Mouse (Mus musculus) stomach, embryonic 14.5 days (tissue): ENCODE results near the gene Olfr1264. TPM values are rescaled to one million over a fixed set of nuclear protein-coding genes. Genes with fewer than 3 reads are reported as not detected.

Experiments used
- polyA plus RNA-seq: library from polyadenylated mRNA; unstranded; fragments of >200 nt; fragmentation: Nextera tagmentation; extraction: Ambion mirVana; gene quantifications from 2 replicates; pipeline ENCODE4 v1.2.1, GENCODE M21; 2014

Gene Olfr1264
- polyA plus RNA-seq, 1 experiment from 2014 or later = not detected

Other genes starting within 250 kb of the Olfr1264 start
- not detected in 2 replicates for gene Olfr1254, start 232.0 kb downstream of the Olfr1264 start, polyA plus RNA-seq
- not detected in 2 replicates for gene Olfr1255, start 213.5 kb downstream of the Olfr1264 start, polyA plus RNA-seq
- not detected in 2 replicates for gene Olfr1256, start 184.0 kb downstream of the Olfr1264 start, polyA plus RNA-seq
- not detected in 2 replicates for gene Olfr48, start 177.4 kb downstream of the Olfr1264 start, polyA plus RNA-seq
- gene Olfr1257, start 147.1 kb downstream of the Olfr1264 start, polyA plus RNA-seq = not detected in 2 replicates
- not detected in 2 replicates for gene Olfr1258, start 98.3 kb downstream of the Olfr1264 start, polyA plus RNA-seq
- gene Olfr1259, start 76.9 kb downstream of the Olfr1264 start, polyA plus RNA-seq = not detected in 2 replicates
- not detected in 2 replicates for gene Olfr1260, start 51.2 kb downstream of the Olfr1264 start, polyA plus RNA-seq
- gene Olfr1261, start 34.4 kb downstream of the Olfr1264 start, polyA plus RNA-seq = not detected in 2 replicates
- not detected in 2 replicates for gene Olfr1262, start 25.4 kb downstream of the Olfr1264 start, polyA plus RNA-seq
- not detected in 2 replicates for gene Olfr1263, start 13.4 kb downstream of the Olfr1264 start, polyA plus RNA-seq
- gene Olfr1265, start 9.8 kb upstream of the Olfr1264 start, polyA plus RNA-seq = not detected in 2 replicates
- gene Olfr140, start 38.0 kb upstream of the Olfr1264 start, polyA plus RNA-seq = not detected in 2 replicates
- not detected in 2 replicates for gene Olfr1269, start 95.8 kb upstream of the Olfr1264 start, polyA plus RNA-seq
- gene Olfr32, start 116.7 kb upstream of the Olfr1264 start, polyA plus RNA-seq = not detected in 2 replicates
- not detected in 2 replicates for gene Olfr1270, start 127.5 kb upstream of the Olfr1264 start, polyA plus RNA-seq
- not detected in 2 replicates for gene Olfr1506, start 198.9 kb upstream of the Olfr1264 start, polyA plus RNA-seq
- not detected in 2 replicates for gene Olfr142, start 232.0 kb upstream of the Olfr1264 start, polyA plus RNA-seq
- gene Olfr1271, start 245.5 kb upstream of the Olfr1264 start, polyA plus RNA-seq = not detected in 2 replicates